Mouse (Mus musculus) stomach, postnatal 0 days (tissue): ENCODE data around the gene Gpx3.

Source experiments
- CTCF ChIP-seq: IDR thresholded peaks from 2 replicates; pipeline ENCODE4 v1.5.1; 2016; ENCODE audit warnings: antibody characterized with exemption, low read depth, mild to moderate bottlenecking, moderate library complexity
- EP300 ChIP-seq: optimal IDR thresholded peaks from 2 replicates; pipeline ENCODE3; 2016; ENCODE audit warnings: antibody characterized with exemption

- no peak for TF ChIP-seq CTCF
- TF ChIP-seq EP300, result no peak
These were observed 1.1 kb downstream of the Gpx3 start for GRCm38 (mm10) chr11:54903339-54903738.
